Comparison of ENCODE assay signal across 35 mouse cellular contexts in genomic region chr2:58510192-58510591, GRCm38 (mm10). TPM values are rescaled to one million over a fixed set of nuclear protein-coding genes. Genes with fewer than 3 reads are reported as not detected.
DNase-seq lines count a peak whose midpoint lies in the region; ATAC-seq and TF ChIP-seq lines count a peak whose summit lies in the region.
"Had no signal": no experiment of that assay in that cellular context is flagged by ENCODE, and none has a peak within 500 bp of the region (broad histone marks: within the 10 kb centered on the region; RNA-seq: fewer than 3 reads in every experiment).

No protein-coding gene starts in this region.

- H3K27ac ChIP-seq in heart, embryonic 12.5 days (ENCODE audit: poor library complexity, severe bottlenecking) = peak overlapping the region; percentile 65
- no peak overlapping the region for H3K27ac ChIP-seq in lung, embryonic 16.5 days (ENCODE audit: low read length)
- H3K27ac ChIP-seq in lung, postnatal 0 days (ENCODE audit: low read length) = no peak overlapping the region
- no peak overlapping the region for H3K27ac ChIP-seq in midbrain, embryonic 15.5 days
- H3K27ac ChIP-seq: embryonic facial prominence, embryonic 10.5 days; forebrain, embryonic 15.5 days; hindbrain, postnatal 0 days; limb, embryonic 10.5 days; midbrain, embryonic 12.5 days had no signal

- H3K9ac ChIP-seq in heart, embryonic 12.5 days = no peak overlapping the region
- no peak overlapping the region for H3K9ac ChIP-seq in lung, embryonic 16.5 days (ENCODE audit: low read length)
- H3K9ac ChIP-seq in lung, postnatal 0 days (replicated peaks; ENCODE audit: low read depth) = no peak overlapping the region
- no peak overlapping the region for H3K9ac ChIP-seq in midbrain, embryonic 15.5 days
- H3K9ac ChIP-seq: forebrain, embryonic 15.5 days; midbrain, embryonic 12.5 days had no signal

- no peak for TF ChIP-seq EP300 in lung, postnatal 0 days (IDR thresholded peaks at IDR 0.05)

- no peak for ATAC-seq in heart, embryonic 12.5 days (ENCODE audit: insufficient number of reproducible peaks, low FRiP score)
- ATAC-seq in lung, embryonic 16.5 days (ENCODE audit: low read depth) = no peak
- no peak for ATAC-seq in lung, postnatal 0 days
- ATAC-seq in midbrain, embryonic 15.5 days (replicated peaks) = no peak
- ATAC-seq: CD4-positive, CD25-positive, alpha-beta regulatory T cell, adult 4 months; forebrain, embryonic 15.5 days; hindbrain, postnatal 0 days; intestine, embryonic 16.5 days had no signal

- intact Hi-C loops in heart, postnatal 36 days (cut with DNase I) = loop anchor here (10.0 kb wide), 1 partner anchor 55 kb away; the partner anchor contains the start of genes Acvr1 and Upp2

- H3K4me1 ChIP-seq in heart, embryonic 12.5 days (replicated peaks) = peaks cover 80% of the 10 kb centered on the region
- H3K4me1 ChIP-seq in lung, embryonic 16.5 days (replicated peaks; ENCODE audit: control insufficient read depth, insufficient read depth, low read length) = 0 out of 2 replicates have a peak, but pooled peaks cover 5% of the 10 kb centered on the region
- no peaks in the 10 kb centered on the region for H3K4me1 ChIP-seq in lung, postnatal 0 days (ENCODE audit: insufficient read depth, low read depth, low read length)
- no peaks in the 10 kb centered on the region for H3K4me1 ChIP-seq in midbrain, embryonic 15.5 days

- peaks cover 8% of the 10 kb centered on the region for H3K36me3 ChIP-seq in heart, embryonic 12.5 days
- no peaks in the 10 kb centered on the region for H3K36me3 ChIP-seq in lung, embryonic 16.5 days (ENCODE audit: control insufficient read depth, insufficient read depth, low read length)
- no peaks in the 10 kb centered on the region for H3K36me3 ChIP-seq in lung, postnatal 0 days (ENCODE audit: insufficient read depth, low read length)
- no peaks in the 10 kb centered on the region for H3K36me3 ChIP-seq in midbrain, embryonic 15.5 days (replicated peaks)
- H3K36me3 ChIP-seq: midbrain, embryonic 12.5 days had no signal

- DNase-seq in gastrocnemius, adult 18-20 months (ENCODE audit: low spot score) = peak; percentile 43
- DNase-seq in gastrocnemius, postnatal 10 days = no peak
- no peak for DNase-seq in heart, postnatal 36 days
- DNase-seq in lung, postnatal 0 days (ENCODE audit: low spot score) = no peak
- DNase-seq in urinary bladder, adult 18-20 months (ENCODE audit: low spot score in 2 of 2) = no peak
- DNase-seq: cerebellum, adult 11-12 months; cerebellum, postnatal 10 days; gastrocnemius, postnatal 36 days; liver; lung, postnatal 10 days; thymus, adult 2 months; thymus, postnatal 4 days had no signal

- WGBS in heart, embryonic 12.5 days = 47% methylated on average over 8 of the region's 8 CpGs
- WGBS in lung, embryonic 16.5 days = 65% methylated on average over 8 of the region's 8 CpGs
- 67% methylated on average over 8 of the region's 8 CpGs for WGBS in lung, postnatal 0 days
- 81% methylated on average over 8 of the region's 8 CpGs for WGBS in midbrain, embryonic 15.5 days

- no peak overlapping the region for H3K4me3 ChIP-seq in heart, embryonic 12.5 days
- no peak overlapping the region for H3K4me3 ChIP-seq in lung, embryonic 16.5 days (ENCODE audit: low read length)
- H3K4me3 ChIP-seq in lung, postnatal 0 days (ENCODE audit: low read depth, low read length) = no peak overlapping the region
- no peak overlapping the region for H3K4me3 ChIP-seq in midbrain, embryonic 15.5 days
- H3K4me3 ChIP-seq: embryonic facial prominence, embryonic 10.5 days; forebrain, embryonic 15.5 days; limb, embryonic 10.5 days; midbrain, embryonic 12.5 days had no signal

- peak overlapping the region; percentile 53; the same call in 1 of the 2 replicates for H3K4me2 ChIP-seq in heart, embryonic 12.5 days
- peak overlapping the region; percentile 11; the same call in 1 of the 2 replicates for H3K4me2 ChIP-seq in lung, embryonic 16.5 days (ENCODE audit: low read depth, low read length)
- no peak overlapping the region for H3K4me2 ChIP-seq in lung, postnatal 0 days (replicated peaks; ENCODE audit: low read depth, low read length)
- no peak overlapping the region for H3K4me2 ChIP-seq in midbrain, embryonic 15.5 days
- H3K4me2 ChIP-seq: forebrain, embryonic 15.5 days; midbrain, embryonic 12.5 days had no signal

- no peaks in the 10 kb centered on the region for H3K9me3 ChIP-seq in heart, embryonic 12.5 days (replicated peaks)
- H3K9me3 ChIP-seq in lung, embryonic 16.5 days (ENCODE audit: control insufficient read depth, low read length) = no peaks in the 10 kb centered on the region
- H3K9me3 ChIP-seq in lung, postnatal 0 days (ENCODE audit: low read length) = no peaks in the 10 kb centered on the region
- H3K9me3 ChIP-seq in midbrain, embryonic 15.5 days = no peaks in the 10 kb centered on the region
- H3K9me3 ChIP-seq: embryonic facial prominence, embryonic 10.5 days; forebrain, embryonic 15.5 days; limb, embryonic 10.5 days; midbrain, embryonic 12.5 days had no signal

- no peaks in the 10 kb centered on the region for H3K27me3 ChIP-seq in heart, embryonic 12.5 days (replicated peaks)
- no peaks in the 10 kb centered on the region for H3K27me3 ChIP-seq in lung, embryonic 16.5 days (ENCODE audit: control insufficient read depth, insufficient read depth, low read depth, low read length)
- no peaks in the 10 kb centered on the region for H3K27me3 ChIP-seq in lung, postnatal 0 days (replicated peaks; ENCODE audit: insufficient read depth, low read length)
- H3K27me3 ChIP-seq in midbrain, embryonic 15.5 days (replicated peaks) = no peaks in the 10 kb centered on the region
- H3K27me3 ChIP-seq: forebrain, embryonic 15.5 days; midbrain, embryonic 12.5 days had no signal

- no peak for TF ChIP-seq CTCF in lung, postnatal 0 days (IDR thresholded peaks at IDR 0.05)

RNA-seq across cellular contexts. Expression of gene Gm17409, which starts 40.3 kb away (rescaled TPM):
- total RNA-seq in gastrocnemius, adult 18-20 months (2021) = not detected
- not detected for total RNA-seq in gastrocnemius, postnatal 10 days (2021)
- polyA plus RNA-seq in heart, embryonic 12.5 days (2016; fragmentation: Nextera tagmentation; extraction: Ambion mirVana) = not detected in 2 replicates
- total RNA-seq in heart, postnatal 36 days (2021) = not detected
- polyA plus RNA-seq in lung, embryonic 16.5 days (2015; fragmentation: Nextera tagmentation; extraction: Ambion mirVana) = not detected in 2 replicates
- not detected in 2 replicates for polyA plus RNA-seq in lung, postnatal 0 days (2015; fragmentation: Nextera tagmentation; extraction: Ambion mirVana)
- polyA plus RNA-seq in midbrain, embryonic 15.5 days (2015; fragmentation: Nextera tagmentation; extraction: Ambion mirVana) = not detected in 2 replicates
- total RNA-seq: adrenal gland, adult 18-20 months; adrenal gland, postnatal 4 days; gastrocnemius, postnatal 36 days; hindbrain, postnatal 0 days; layer of hippocampus, adult 18-20 months; layer of hippocampus, postnatal 14 days; megakaryocyte, adult 5-6 weeks; monocyte, adult 5-6 weeks had no signal
- polyA plus RNA-seq: CD4-positive, CD25-positive, alpha-beta regulatory T cell, adult 4 months; cortical plate, adult 2 months; embryonic facial prominence, embryonic 10.5 days; forebrain, embryonic 15.5 days; hindbrain, embryonic 11.5 days; hindbrain, postnatal 0 days; kidney, embryonic 14.5 days; limb, embryonic 10.5 days; liver, embryonic 16.5 days; midbrain, embryonic 12.5 days; neural tube, embryonic 11.5 days; small intestine, adult 2 months; stomach, embryonic 16.5 days; thymus, adult 2 months had no signal

RNA-seq across cellular contexts. Expression of gene Acvr1, which starts 56.8 kb away (rescaled TPM):
- 10 to 100 TPM; 20.6 to 26.8 TPM for total RNA-seq in gastrocnemius, adult 18-20 months (2021)
- total RNA-seq in gastrocnemius, postnatal 10 days (2021) = 10 to 100 TPM; 23.6 to 31.1 TPM
- polyA plus RNA-seq in heart, embryonic 12.5 days (2016; fragmentation: Nextera tagmentation; extraction: Ambion mirVana) = 11.6 and 12.0 TPM in 2 replicates
- total RNA-seq in heart, postnatal 36 days (2021) = 10 to 100 TPM; 16.0 to 16.8 TPM
- polyA plus RNA-seq in lung, embryonic 16.5 days (2015; fragmentation: Nextera tagmentation; extraction: Ambion mirVana) = 4.8 and 5.6 TPM in 2 replicates
- 5.8 and 6.0 TPM in 2 replicates for polyA plus RNA-seq in lung, postnatal 0 days (2015; fragmentation: Nextera tagmentation; extraction: Ambion mirVana)
- polyA plus RNA-seq in midbrain, embryonic 15.5 days (2015; fragmentation: Nextera tagmentation; extraction: Ambion mirVana) = 4.2 and 4.3 TPM in 2 replicates

RNA-seq across cellular contexts. Expression of gene Upp2, which starts 56.9 kb away (rescaled TPM):
- 1 to 10 TPM; 2.1 to 3.1 TPM for total RNA-seq in gastrocnemius, adult 18-20 months (2021)
- 1 to 10 TPM; 1.8 to 3.3 TPM for total RNA-seq in gastrocnemius, postnatal 10 days (2021)
- polyA plus RNA-seq in heart, embryonic 12.5 days (2016; fragmentation: Nextera tagmentation; extraction: Ambion mirVana) = 7.0 and 8.0 TPM in 2 replicates
- total RNA-seq in heart, postnatal 36 days (2021) = 1 to 10 TPM; 2.7 to 5.0 TPM
- polyA plus RNA-seq in lung, embryonic 16.5 days (2015; fragmentation: Nextera tagmentation; extraction: Ambion mirVana) = 6.6 and 7.4 TPM in 2 replicates
- polyA plus RNA-seq in lung, postnatal 0 days (2015; fragmentation: Nextera tagmentation; extraction: Ambion mirVana) = 6.4 and 10.4 TPM in 2 replicates
- 15.2 and 16.0 TPM in 2 replicates for polyA plus RNA-seq in midbrain, embryonic 15.5 days (2015; fragmentation: Nextera tagmentation; extraction: Ambion mirVana)
- polyA plus RNA-seq: CD4-positive, CD25-positive, alpha-beta regulatory T cell, adult 4 months had no signal

Comparison
In these comparisons a context has a peak if more than half of its experiments do, and no peak if none do; other contexts are left out.
1. H3K4me2 ChIP-seq: peak in heart, embryonic 12.5 days (single experiment) and lung, embryonic 16.5 days (single experiment); none in lung, postnatal 0 days (single experiment) and midbrain, embryonic 15.5 days (single experiment).